Mouse (Mus musculus): Measurements from ENCODE around the gene Catsperd. TPM values are rescaled to one million over a fixed set of nuclear protein-coding genes. Genes with fewer than 3 reads are reported as not detected.

The Catsperd gene
- not detected in 2 replicates for polyA plus RNA-seq (2012)

- Histone ChIP-seq H3K9me3 (ENCODE audit: control insufficient read depth, low read length) (no peaks in the 10 kb centered on the region), H3K4me1 (ENCODE audit: control insufficient read depth) (peaks cover 39% of the 10 kb centered on the region), H3K27me3 (ENCODE audit: control insufficient read depth) (peaks cover 24% of the 10 kb centered on the region), H3K4me3 (replicated peaks) (peak within 1 kb of the TSS; percentile 88), H3K36me3 (ENCODE audit: control insufficient read depth) (peaks cover 27% of the 10 kb centered on the region)
- no peak for TF ChIP-seq TAL1 (IDR thresholded peaks at IDR 0.05; ENCODE audit: low read length)
- TF ChIP-seq GATA1 (IDR thresholded peaks at IDR 0.05; ENCODE audit: low read length): no peak
Observed at GRCm38 (mm10) chr17:56627530-56628277, at the start of gene Catsperd. Catsperd (plus strand) TSS chr17:56628143.

- TF ChIP-seq GATA1 (IDR thresholded peaks at IDR 0.05; ENCODE audit: low read length) (no peak), TAL1 (IDR thresholded peaks at IDR 0.05; ENCODE audit: low read length) (no peak)
- H3K4me1 ChIP-seq (ENCODE audit: control insufficient read depth): peaks cover 62% of the 10 kb centered on the region
- H3K36me3 ChIP-seq (ENCODE audit: control insufficient read depth): peaks cover 76% of the 10 kb centered on the region
- no peaks in the 10 kb centered on the region for H3K9me3 ChIP-seq (ENCODE audit: control insufficient read depth, low read length)
- H3K4me3 ChIP-seq (replicated peaks): peak overlapping the region; percentile 99
- H3K27me3 ChIP-seq (ENCODE audit: control insufficient read depth): no peaks in the 10 kb centered on the region
Observed at GRCm38 (mm10) chr17:56583071-56583470, 44.9 kb upstream of the Catsperd start.

GRCm38 (mm10) chr17:56583611-56584256 lies 44.2 kb upstream of the Catsperd start:
- H3K36me3 ChIP-seq (ENCODE audit: control insufficient read depth): peaks cover 76% of the 10 kb centered on the region
- TF ChIP-seq GATA1 (IDR thresholded peaks at IDR 0.05; ENCODE audit: low read length) (no peak), TAL1 (IDR thresholded peaks at IDR 0.05; ENCODE audit: low read length) (no peak)
- peak overlapping the region; percentile 99 for H3K4me3 ChIP-seq (replicated peaks)
- no peaks in the 10 kb centered on the region for H3K9me3 ChIP-seq (ENCODE audit: control insufficient read depth, low read length)
- H3K4me1 ChIP-seq (ENCODE audit: control insufficient read depth): peaks cover 68% of the 10 kb centered on the region
- no peaks in the 10 kb centered on the region for H3K27me3 ChIP-seq (ENCODE audit: control insufficient read depth)

- TF ChIP-seq TAL1 (IDR thresholded peaks at IDR 0.05; ENCODE audit: low read length) (no peak), GATA1 (IDR thresholded peaks at IDR 0.05; ENCODE audit: low read length) (no peak)
- H3K36me3 ChIP-seq (ENCODE audit: control insufficient read depth): peaks cover 76% of the 10 kb centered on the region
Observed at GRCm38 (mm10) chr17:56584257-56585130, 43.4 kb upstream of the Catsperd start, which contains the start of the genes Safb2 and Safb. Safb2 (minus strand) TSS chr17:56584585. Safb (plus strand) TSS chr17:56584825.

GRCm38 (mm10) chr17:56585171-56585821 lies 42.6 kb upstream of the Catsperd start:
- TF ChIP-seq GATA1 (IDR thresholded peaks at IDR 0.05; ENCODE audit: low read length) (no peak), TAL1 (IDR thresholded peaks at IDR 0.05; ENCODE audit: low read length) (no peak)
- H3K36me3 ChIP-seq (ENCODE audit: control insufficient read depth): peaks cover 76% of the 10 kb centered on the region

More at GRCm38 (mm10) chr17:56584257-56585130, 43.4 kb upstream of the Catsperd start, which contains the start of the genes Safb2 and Safb:
- peaks cover 71% of the 10 kb centered on the region for H3K4me1 ChIP-seq (ENCODE audit: control insufficient read depth)
- H3K27me3 ChIP-seq (ENCODE audit: control insufficient read depth): no peaks in the 10 kb centered on the region
- no peaks in the 10 kb centered on the region for H3K9me3 ChIP-seq (ENCODE audit: control insufficient read depth, low read length)
- H3K4me3 ChIP-seq (replicated peaks): peak within 1 kb of the TSS; percentile 99

GRCm38 (mm10) chr17:56587773-56588172 lies 40.2 kb upstream of the Catsperd start:
- H3K4me1 ChIP-seq (ENCODE audit: control insufficient read depth): peaks cover 55% of the 10 kb centered on the region
- H3K9me3 ChIP-seq (ENCODE audit: control insufficient read depth, low read length): no peaks in the 10 kb centered on the region
- peaks cover 76% of the 10 kb centered on the region for H3K36me3 ChIP-seq (ENCODE audit: control insufficient read depth)
- H3K4me3 ChIP-seq (replicated peaks): no peak overlapping the region
- no peak for TF ChIP-seq GATA1 (IDR thresholded peaks at IDR 0.05; ENCODE audit: low read length)
- no peak for TF ChIP-seq TAL1 (IDR thresholded peaks at IDR 0.05; ENCODE audit: low read length)
- H3K27me3 ChIP-seq (ENCODE audit: control insufficient read depth): no peaks in the 10 kb centered on the region

More at GRCm38 (mm10) chr17:56585171-56585821, 42.6 kb upstream of the Catsperd start:
- Histone ChIP-seq H3K4me3 (replicated peaks) (peak overlapping the region; percentile 99), H3K9me3 (ENCODE audit: control insufficient read depth, low read length) (no peaks in the 10 kb centered on the region), H3K27me3 (ENCODE audit: control insufficient read depth) (no peaks in the 10 kb centered on the region), H3K4me1 (ENCODE audit: control insufficient read depth) (peaks cover 71% of the 10 kb centered on the region)

- no peak overlapping the region for H3K4me3 ChIP-seq (replicated peaks)
- H3K9me3 ChIP-seq (ENCODE audit: control insufficient read depth, low read length): no peaks in the 10 kb centered on the region
- peaks cover 48% of the 10 kb centered on the region for H3K4me1 ChIP-seq (ENCODE audit: control insufficient read depth)
- H3K36me3 ChIP-seq (ENCODE audit: control insufficient read depth): peaks cover 82% of the 10 kb centered on the region
- H3K27me3 ChIP-seq (ENCODE audit: control insufficient read depth): no peaks in the 10 kb centered on the region
- no peak for TF ChIP-seq TAL1 (IDR thresholded peaks at IDR 0.05; ENCODE audit: low read length)
- TF ChIP-seq GATA1 (IDR thresholded peaks at IDR 0.05; ENCODE audit: low read length): no peak
Observed at GRCm38 (mm10) chr17:56588921-56589320, 39.0 kb upstream of the Catsperd start.

- H3K4me3 ChIP-seq (replicated peaks): no peak overlapping the region
- H3K9me3 ChIP-seq (ENCODE audit: control insufficient read depth, low read length): no peaks in the 10 kb centered on the region
- peaks cover 31% of the 10 kb centered on the region for H3K4me1 ChIP-seq (ENCODE audit: control insufficient read depth)
- TF ChIP-seq TAL1 (IDR thresholded peaks at IDR 0.05; ENCODE audit: low read length) (no peak), GATA1 (IDR thresholded peaks at IDR 0.05; ENCODE audit: low read length) (no peak)
- peaks cover 100% of the 10 kb centered on the region for H3K36me3 ChIP-seq (ENCODE audit: control insufficient read depth)
- H3K27me3 ChIP-seq (ENCODE audit: control insufficient read depth): no peaks in the 10 kb centered on the region
Observed at GRCm38 (mm10) chr17:56592553-56592952, 35.4 kb upstream of the Catsperd start.

Data from erythroblast, embryonic 14.5 days (primary cell).